Mouse (Mus musculus) liver, adult 2 months (tissue): Measurements from ENCODE around the gene Nat8f3. TPM values are rescaled to one million over a fixed set of nuclear protein-coding genes. Genes with fewer than 3 reads are reported as not detected.
A peak's percentile ranks its signal among the peaks of the same experiment; 100 is the strongest.
"Not testable (repeated sequence)": the region's sequence is repeated elsewhere in the genome, so short reads cannot be mapped to it uniquely, and the experiment has no call there.

Source experiments
- DNase-seq: peaks from one replicate; pipeline ENCODE4 v3.0.0-alpha.2; 2011; ENCODE audit warnings: low read depth, low spot score; ENCODE audit errors: extremely low read depth
- H3K27ac ChIP-seq: fragments of 200-500 bp; replicated peaks from 2 replicates; pipeline ENCODE4 v1.5.1; 2012; ENCODE audit warnings: low read depth, mild to moderate bottlenecking, control low read depth, inconsistent platforms, low read length; ENCODE audit not compliant: insufficient read depth
- H3K27me3 ChIP-seq: fragments of 200-500 bp; 2 replicates; pipeline ENCODE4 v1.6.1; 2012; ENCODE audit warnings: mild to moderate bottlenecking, moderate library complexity, low read length, inconsistent platforms; ENCODE audit not compliant: control insufficient read depth, insufficient read depth
- H3K36me3 ChIP-seq: fragments of 200-500 bp; 2 replicates; pipeline ENCODE4 v1.6.1; 2012; ENCODE audit warnings: low read length, inconsistent platforms; ENCODE audit not compliant: control insufficient read depth, insufficient read depth
- H3K4me1 ChIP-seq: fragments of 200-500 bp; 2 replicates; pipeline ENCODE4 v1.6.1; 2011; ENCODE audit warnings: low read length; ENCODE audit not compliant: control insufficient read depth, insufficient read depth
- H3K4me3 ChIP-seq: fragments of 200-500 bp; 2 replicates; pipeline ENCODE4 v1.5.1; 2011; ENCODE audit warnings: low read depth, mild to moderate bottlenecking, control low read depth, low read length, moderate library complexity; ENCODE audit not compliant: insufficient read depth
- H3K79me2 ChIP-seq: fragments of 200-500 bp; 2 replicates; pipeline ENCODE4 v1.6.1; 2012; ENCODE audit warnings: inconsistent platforms, mild to moderate bottlenecking, low read length, moderate library complexity; ENCODE audit not compliant: control insufficient read depth, insufficient read depth
- H3K9ac ChIP-seq: fragments of 200-500 bp; 2 replicates; pipeline ENCODE4 v1.6.1; 2012; ENCODE audit warnings: low read depth, mild to moderate bottlenecking, control low read depth, inconsistent platforms, low read length
- CTCF ChIP-seq: fragments of 200-500 bp; IDR thresholded peaks from 2 replicates; pipeline ENCODE4 v1.5.1; 2011; ENCODE audit warnings: low read depth, low read length, control low read depth
- POLR2A ChIP-seq: fragments of 200-500 bp; IDR thresholded peaks from 2 replicates; pipeline ENCODE4 v1.6.1; 2011; ENCODE audit warnings: low read length, control low read depth; ENCODE audit not compliant: insufficient read depth; ENCODE audit errors: extremely low read depth
- WGBS: fragments of 180-500 bp; shearing (Covaris S2); methylation state at CpG from one replicate; pipeline ENCODE4 v1.1.7; 2018; 5-methylcytosine and 5-hydroxymethylcytosine counted together
- polyA plus RNA-seq: library from polyadenylated mRNA; depleted of rRNA; stranded (reverse); fragments of >200 nt; gene quantifications from 2 replicates; pipeline ENCODE4 v1.2.3, GENCODE M21; 2012; rRNA removed
- total RNA-seq: library from RNA; depleted of rRNA; stranded (reverse); fragments of >200 nt; gene quantifications from 2 replicates; pipeline ENCODE4 v1.2.3, GENCODE M21; 2014; rRNA removed

Gene Nat8f3
- total RNA-seq (0.20 and 0.28 TPM in 2 replicates), polyA plus RNA-seq (0.06 and 0.16 TPM in 2 replicates)

DNA sequence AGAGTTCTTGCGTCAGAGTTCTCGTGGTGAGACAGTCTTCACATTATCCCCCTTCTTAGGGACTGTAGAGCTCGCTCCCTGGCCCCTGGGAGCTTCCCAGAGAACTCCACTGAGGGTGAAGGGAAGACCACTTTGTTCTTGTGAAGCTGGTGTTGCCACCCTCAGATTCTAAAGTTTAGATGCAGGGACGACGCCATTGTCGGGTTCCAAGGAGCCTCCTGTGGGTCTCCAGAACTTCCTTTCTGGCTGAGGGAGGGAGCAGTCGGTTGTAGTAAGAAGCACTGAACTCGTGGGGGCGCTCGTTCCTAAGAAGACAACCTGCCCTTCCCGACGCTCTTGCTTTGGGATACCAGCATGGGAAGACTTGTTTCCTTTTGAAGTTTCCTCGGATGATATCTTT, at the start of gene Nat8f3:
Gene Nat8f3, minus strand, starts transcription at position 223 of the 400 bp plus-strand sequence.
- peak; percentile 26; the same call in 1 of the 2 replicates for TF ChIP-seq CTCF
- not testable (repeated sequence) for H3K36me3 ChIP-seq, H3K9ac ChIP-seq, H3K27me3 ChIP-seq, H3K4me1 ChIP-seq, H3K4me3 ChIP-seq, H3K27ac ChIP-seq, H3K79me2 ChIP-seq
- 51% methylated on average over 13 of the region's 13 CpGs for WGBS
- peak; percentile 25 for DNase-seq

DNA sequence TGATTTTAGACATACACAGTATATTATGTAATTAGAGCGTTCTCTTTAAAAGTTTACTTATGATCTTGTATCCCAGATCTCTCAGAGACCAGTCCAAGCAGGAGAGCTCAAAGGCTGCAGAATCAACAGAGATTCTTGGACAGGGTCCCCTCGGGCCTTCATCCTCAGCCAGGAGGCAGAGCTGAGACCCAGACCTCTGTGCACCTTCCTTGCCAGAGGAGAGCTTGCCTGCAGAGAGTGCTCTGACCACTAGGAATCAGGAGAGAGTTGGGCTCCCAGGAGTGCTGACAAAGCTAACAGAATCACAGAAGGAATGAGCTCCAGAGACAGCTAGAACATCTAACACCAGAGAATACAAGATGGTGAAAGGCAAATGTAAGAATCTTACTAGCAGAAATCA, 47.8 kb upstream of the Nat8f3 start:
- no peak for DNase-seq
- Histone ChIP-seq H3K4me1 (peaks cover 2% of the 10 kb centered on the region), H3K4me3 (no peak overlapping the region), H3K36me3 (peaks cover 2% of the 10 kb centered on the region; the same call in 1 of the 2 replicates), H3K27ac (no peak overlapping the region), H3K27me3 (no peaks in the 10 kb centered on the region), H3K79me2 (no peaks in the 10 kb centered on the region), H3K9ac (no peak overlapping the region)
- no peak for TF ChIP-seq POLR2A
- TF ChIP-seq CTCF = no peak
- 47% methylated on average over 2 of the region's 2 CpGs for WGBS

DNA sequence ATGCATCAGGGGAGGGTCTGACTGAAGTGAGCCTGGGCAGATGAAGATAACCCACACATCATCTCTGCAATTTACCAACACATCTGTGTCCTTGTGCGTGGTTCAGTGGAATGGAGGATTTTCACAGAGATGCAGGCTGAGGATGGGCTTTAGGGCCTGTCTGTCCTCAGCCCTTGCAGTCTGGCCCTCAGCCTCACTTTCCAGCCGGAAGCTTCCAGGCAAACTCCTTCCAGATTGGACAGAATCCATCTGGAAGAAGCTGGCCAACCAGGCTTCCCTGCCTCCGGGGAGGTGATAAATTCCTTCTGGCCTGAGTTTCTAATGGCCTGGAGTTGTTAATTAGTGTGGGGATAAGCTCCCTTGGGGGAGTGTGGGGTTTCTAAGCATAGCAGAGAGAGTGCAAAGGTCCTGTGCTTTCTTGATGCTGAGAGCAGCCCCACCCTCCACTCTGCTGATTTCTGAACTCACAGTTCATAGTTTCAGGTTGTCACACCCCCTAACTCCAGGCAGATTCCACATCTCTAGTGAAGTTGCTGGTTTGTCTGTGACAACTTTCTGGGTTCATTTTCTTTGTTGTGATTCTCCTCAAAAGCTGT, 45.5 kb upstream of the Nat8f3 start:
- H3K36me3 ChIP-seq, H3K9ac ChIP-seq, H3K27me3 ChIP-seq, H3K4me3 ChIP-seq, H3K4me1 ChIP-seq, H3K79me2 ChIP-seq: not testable (repeated sequence)
- WGBS = 37% methylated on average over 3 of the region's 3 CpGs
- peak; percentile 47 for DNase-seq
- H3K27ac ChIP-seq = peak overlapping the region; percentile 56

DNA sequence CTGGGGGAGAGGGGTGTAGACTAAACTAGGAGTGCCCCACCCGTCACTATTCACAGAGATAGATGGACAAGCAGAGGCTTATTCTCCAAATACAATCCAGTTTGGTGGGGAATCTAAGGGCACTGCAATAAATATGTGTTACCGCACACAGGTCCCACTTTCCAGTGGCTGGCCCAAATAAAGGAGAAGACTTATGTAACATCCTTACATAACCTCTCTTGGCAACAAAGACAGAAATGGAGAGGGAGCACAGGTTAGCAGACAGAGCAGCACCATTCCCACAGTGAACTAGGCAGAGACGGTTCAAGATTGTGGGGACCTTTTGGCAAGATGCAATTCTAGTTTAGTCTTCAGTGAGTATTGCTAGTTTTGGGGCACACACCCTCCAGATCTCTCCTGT, 45.0 kb upstream of the Nat8f3 start:
- not testable (repeated sequence) for H3K27me3 ChIP-seq, H3K9ac ChIP-seq, H3K4me3 ChIP-seq, H3K36me3 ChIP-seq, H3K79me2 ChIP-seq, H3K4me1 ChIP-seq, DNase-seq
- H3K27ac ChIP-seq = peak overlapping the region; percentile 56
- WGBS = 35% methylated on average over 3 of the region's 3 CpGs

DNA sequence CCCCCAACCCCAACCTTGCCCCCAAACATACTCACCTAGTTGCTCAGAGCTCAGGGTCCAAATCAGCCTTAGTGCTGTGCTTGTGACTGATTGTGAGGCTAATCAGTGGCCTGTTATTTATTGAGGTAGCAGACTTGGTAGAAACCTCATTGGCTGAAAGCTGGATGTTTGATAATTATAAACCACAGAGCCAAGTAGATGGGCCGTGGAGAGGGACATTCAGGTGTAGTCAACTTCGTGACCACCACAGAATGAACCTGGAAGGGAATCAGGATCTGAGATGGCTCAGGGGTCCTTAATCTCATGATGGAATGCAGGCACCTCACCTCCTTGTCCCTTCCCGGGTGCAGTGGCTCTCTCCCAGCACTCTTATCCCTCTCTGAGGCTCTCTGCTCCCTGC, 44.2 kb upstream of the Nat8f3 start:
- not testable (repeated sequence) for H3K27ac ChIP-seq, DNase-seq, H3K4me1 ChIP-seq, H3K79me2 ChIP-seq, H3K27me3 ChIP-seq, H3K4me3 ChIP-seq, H3K36me3 ChIP-seq, H3K9ac ChIP-seq
- 92% methylated on average over 2 of the region's 3 CpGs for WGBS

DNA sequence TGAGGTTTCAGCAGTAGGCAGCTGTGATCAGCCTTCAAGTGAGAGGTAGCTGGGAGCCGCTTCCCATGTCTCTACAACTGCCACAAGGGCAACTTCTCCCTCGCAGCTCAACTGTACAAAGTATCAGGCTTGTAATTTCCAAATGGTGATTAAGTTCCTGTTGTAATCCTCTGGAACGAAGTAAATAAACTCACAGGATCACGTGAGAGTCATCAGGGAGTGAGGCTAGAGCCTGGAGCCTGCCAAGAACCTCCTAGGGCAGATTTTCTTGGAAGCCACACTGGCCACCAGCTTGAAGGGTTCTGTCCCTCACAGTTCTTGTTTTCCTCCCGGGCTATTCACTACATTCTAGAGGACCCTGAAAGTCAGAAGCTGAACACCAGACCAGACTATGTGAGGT, 37.6 kb upstream of the Nat8f3 start:
- not testable (repeated sequence) for H3K4me1 ChIP-seq, H3K36me3 ChIP-seq, H3K27ac ChIP-seq, H3K79me2 ChIP-seq, H3K9ac ChIP-seq, H3K4me3 ChIP-seq, H3K27me3 ChIP-seq
- WGBS = 32% methylated on average over 5 of the region's 5 CpGs
- DNase-seq = peak; percentile 72

DNA sequence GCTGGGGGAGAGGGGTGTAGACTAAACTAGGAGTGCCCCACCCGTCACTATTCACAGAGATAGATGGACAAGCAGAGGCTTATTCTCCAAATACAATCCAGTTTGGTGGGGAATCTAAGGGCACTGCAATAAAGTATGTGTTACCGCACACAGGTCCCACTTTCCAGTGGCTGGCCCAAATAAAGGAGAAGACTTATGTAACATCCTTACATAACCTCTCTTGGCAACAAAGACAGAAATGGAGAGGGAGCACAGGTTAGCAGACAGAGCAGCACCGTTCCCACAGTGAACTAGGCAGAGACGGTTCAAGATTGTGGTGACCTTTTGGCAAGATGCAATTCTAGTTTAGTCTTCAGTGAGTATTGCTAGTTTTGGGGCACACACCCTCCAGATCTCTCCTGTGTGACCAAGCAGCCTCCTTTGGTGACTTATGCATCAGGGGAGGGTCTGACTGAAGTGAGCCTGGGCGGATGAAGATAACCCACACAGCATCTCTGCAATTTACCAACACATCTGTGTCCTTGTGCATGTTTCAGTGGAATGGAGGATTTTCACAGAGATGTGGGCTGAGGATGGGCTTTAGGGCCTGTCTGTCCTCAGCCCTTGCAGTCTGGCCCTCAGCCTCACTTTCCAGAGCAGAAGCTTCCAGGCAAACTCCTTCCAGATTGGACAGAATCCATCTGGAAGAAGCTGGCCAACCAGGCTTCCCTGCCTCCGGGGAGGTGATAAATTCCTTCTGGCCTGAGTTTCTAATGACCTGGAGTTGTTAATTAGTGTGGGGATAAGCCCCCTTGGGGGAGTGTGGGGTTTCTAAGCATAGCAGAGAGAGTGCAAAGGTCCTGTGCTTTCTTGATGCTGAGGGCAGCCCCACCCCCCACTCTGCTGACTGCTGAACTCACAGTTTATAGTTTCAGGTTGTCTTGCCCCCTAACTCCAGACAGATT, 2.2 kb downstream of the Nat8f3 start:
- H3K27ac ChIP-seq, H3K36me3 ChIP-seq, DNase-seq: not testable (repeated sequence)

DNA sequence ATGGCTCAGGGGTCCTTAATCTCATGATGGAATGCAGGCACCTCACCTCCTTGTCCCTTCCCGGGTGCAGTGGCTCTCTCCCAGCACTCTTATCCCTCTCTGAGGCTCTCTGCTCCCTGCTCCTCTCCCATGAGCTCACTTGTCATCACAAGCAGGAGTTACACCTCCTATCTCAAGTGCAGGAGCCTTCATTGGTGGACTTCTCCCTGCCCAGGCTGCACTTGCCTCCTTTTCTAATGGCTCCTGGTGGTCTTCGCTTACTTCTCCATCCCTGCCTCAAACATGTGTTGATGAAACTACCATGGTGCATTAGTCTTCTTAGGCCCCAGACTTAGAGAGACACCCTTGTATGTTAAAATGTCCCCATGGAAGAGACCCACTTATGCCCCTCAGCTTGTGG, 2.9 kb downstream of the Nat8f3 start:
- H3K4me1 ChIP-seq, DNase-seq, H3K27me3 ChIP-seq, H3K79me2 ChIP-seq, H3K9ac ChIP-seq, H3K4me3 ChIP-seq, H3K27ac ChIP-seq, H3K36me3 ChIP-seq: not testable (repeated sequence)
- WGBS = 65% methylated on average over 2 of the region's 2 CpGs

More for the DNA sequence above, 2.2 kb downstream of the Nat8f3 start:
- not testable (repeated sequence) for H3K9ac ChIP-seq, H3K4me1 ChIP-seq, H3K79me2 ChIP-seq, H3K27me3 ChIP-seq, H3K4me3 ChIP-seq
- WGBS = 38% methylated on average over 6 of the region's 6 CpGs
